Mouse (Mus musculus) left cerebral cortex, postnatal 10 days (tissue): ENCODE measurements around the gene Padi4. TPM values are rescaled to one million over a fixed set of nuclear protein-coding genes. Genes with fewer than 3 reads are reported as not detected.

Experiments used
- DNase-seq, 2 experiments: peaks; one replicate each; pipeline ENCODE4 v3.0.0; 2021 to 2022; ENCODE audit warnings: low spot score in 2 of 2, mixed read lengths in 1 of 2; ENCODE audit errors: extremely low spot score in 1 of 2
- intact Hi-C: fragments of 180-260 bp; cut with DNase I; formaldehyde crosslinking; loops from one replicate; pipeline ENCODE4 v1.15.1; 2025
- total RNA-seq, 2 experiments: library from RNA; stranded (reverse); gene quantifications; 2 replicates each; pipeline ENCODE4 v1.2.3; 2021

Gene Padi4
- total RNA-seq, 2 experiments from 2014 or later = not detected

GRCm38 (mm10) chr4:140753366-140753765 lies 20.7 kb downstream of the Padi4 start:
- intact Hi-C loops = no loop called here
- no peak for DNase-seq

- DNase-seq = peak in 1 of 2 experiments; percentile 37
- intact Hi-C loops = no loop called here
Observed at GRCm38 (mm10) chr4:140750328-140750727, 23.7 kb downstream of the Padi4 start.

- intact Hi-C loops = no loop called here
- DNase-seq = no peak
Observed at GRCm38 (mm10) chr4:140747978-140748377, 26.1 kb downstream of the Padi4 start.

- intact Hi-C loops = no loop called here
- peak in 1 of 2 experiments; percentile 57 for DNase-seq
Observed at GRCm38 (mm10) chr4:140744654-140745053, 29.4 kb downstream of the Padi4 start.

- intact Hi-C loops = no loop called here
- DNase-seq = no peak
Observed at GRCm38 (mm10) chr4:140743086-140743485, 30.9 kb downstream of the Padi4 start.

- intact Hi-C loops = no loop called here
Observed at GRCm38 (mm10) chr4:140742543-140742942, 31.5 kb downstream of the Padi4 start, which contains the start of gene Padi6. Padi6 (minus strand) TSS chr4:140742643.

GRCm38 (mm10) chr4:140741401-140741800 lies 32.6 kb downstream of the Padi4 start:
- DNase-seq = no peak
- intact Hi-C loops = no loop called here

More at GRCm38 (mm10) chr4:140742543-140742942, 31.5 kb downstream of the Padi4 start, which contains the start of gene Padi6:
- no peak for DNase-seq

- intact Hi-C loops = no loop called here
- DNase-seq = no peak
Observed at GRCm38 (mm10) chr4:140740655-140741054, 33.4 kb downstream of the Padi4 start.

- no peak for DNase-seq
- intact Hi-C loops = no loop called here
Observed at GRCm38 (mm10) chr4:140732871-140733270, 41.2 kb downstream of the Padi4 start.

- no peak for DNase-seq
- intact Hi-C loops = no loop called here
Observed at GRCm38 (mm10) chr4:140731654-140732053, 42.4 kb downstream of the Padi4 start.

- intact Hi-C loops = no loop called here
- no peak for DNase-seq
Observed at GRCm38 (mm10) chr4:140726907-140727306, 47.1 kb downstream of the Padi4 start.

- no peak for DNase-seq
- intact Hi-C loops = loop anchor here (5.0 kb wide), 1 partner anchor 178 kb away; no protein-coding TSS in a partner anchor
Observed at GRCm38 (mm10) chr4:140724739-140725138, 49.3 kb downstream of the Padi4 start.

GRCm38 (mm10) chr4:140723801-140724200 lies 50.2 kb downstream of the Padi4 start:
- intact Hi-C loops = loop anchor here (5.0 kb wide), 1 partner anchor 178 kb away; no protein-coding TSS in a partner anchor
- no peak for DNase-seq

- DNase-seq = no peak
- intact Hi-C loops = loop anchor here (5.0 kb wide), 1 partner anchor 179 kb away; no protein-coding TSS in a partner anchor
Observed at GRCm38 (mm10) chr4:140723192-140723591, 50.8 kb downstream of the Padi4 start.

- intact Hi-C loops = loop anchor here (5.0 kb wide), 1 partner anchor 180 kb away; no protein-coding TSS in a partner anchor
- DNase-seq = no peak
Observed at GRCm38 (mm10) chr4:140722710-140723109, 51.3 kb downstream of the Padi4 start.

GRCm38 (mm10) chr4:140721968-140722490 lies 52.0 kb downstream of the Padi4 start:
- DNase-seq = no peak
- intact Hi-C loops = loop anchor here (5.0 kb wide), 1 partner anchor 180 kb away; no protein-coding TSS in a partner anchor

GRCm38 (mm10) chr4:140720091-140720490 lies 53.9 kb downstream of the Padi4 start:
- intact Hi-C loops = loop anchor here (5.0 kb wide), 1 partner anchor 182 kb away; no protein-coding TSS in a partner anchor
- no peak for DNase-seq

GRCm38 (mm10) chr4:140718436-140718835 lies 55.6 kb downstream of the Padi4 start:
- intact Hi-C loops = no loop called here
- no peak for DNase-seq

GRCm38 (mm10) chr4:140716994-140717393 lies 57.0 kb downstream of the Padi4 start:
- intact Hi-C loops = no loop called here
- DNase-seq = no peak

- DNase-seq = no peak
- intact Hi-C loops = loop anchor here (5.0 kb wide), 1 partner anchor 37 kb away; no protein-coding TSS in a partner anchor
Observed at GRCm38 (mm10) chr4:140714586-140714985, 59.5 kb downstream of the Padi4 start.
